Mouse (Mus musculus) CH12.LX (cell line): ENCODE data around the gene Sdccag8. TPM values are rescaled to one million over a fixed set of nuclear protein-coding genes. Genes with fewer than 3 reads are reported as not detected.

Experiments
- DNase-seq: peaks from one replicate; pipeline ENCODE4 v3.0.0-alpha.2; 2013; ENCODE audit errors: extremely low read depth
- H3K27ac ChIP-seq: 2 replicates; pipeline ENCODE4 v1.5.1; 2012; ENCODE audit warnings: low read depth, mild to moderate bottlenecking, control low read depth, moderate library complexity; ENCODE audit not compliant: insufficient read depth
- H3K27me3 ChIP-seq: replicated peaks from 2 replicates; pipeline ENCODE3; 2012; ENCODE audit warnings: inconsistent platforms
- H3K36me3 ChIP-seq, 2 experiments: replicated peaks in 1 of 2; 2 replicates each; pipeline versions ENCODE3 to v1.6.1; 2012; ENCODE audit warnings: inconsistent platforms in 1 of 2, low read length in 1 of 2, mild to moderate bottlenecking in 1 of 2, mixed read lengths in 1 of 2, moderate library complexity in 1 of 2; ENCODE audit not compliant: control insufficient read depth in 1 of 2, insufficient read depth in 1 of 2
- H3K4me1 ChIP-seq, 2 experiments: 2 replicates each; pipeline ENCODE4 v1.6.1; 2012; ENCODE audit warnings: inconsistent platforms in 1 of 2, moderate library complexity in 1 of 2; ENCODE audit not compliant: insufficient read depth in 2 of 2, control insufficient read depth in 1 of 2
- H3K4me2 ChIP-seq: 2 replicates; pipeline ENCODE4 v1.6.1; 2012; ENCODE audit warnings: low read depth, mild to moderate bottlenecking, control low read depth; ENCODE audit not compliant: poor library complexity, insufficient read depth, severe bottlenecking
- H3K4me3 ChIP-seq, 3 experiments: fragments of 150-350 bp in 1 of 3; sonication (generic) in 1 of 3; replicated peaks in 1 of 3; 2 replicates each; pipeline versions ENCODE3 to v1.5.1; 2011 to 2012; ENCODE audit warnings: low read depth in 2 of 3, low read length in 2 of 3, mild to moderate bottlenecking in 2 of 3, moderate library complexity in 2 of 3, control low read depth in 1 of 3, improper control_type of control experiment in 1 of 3, inconsistent platforms in 1 of 3, mixed read lengths in 1 of 3; ENCODE audit not compliant: poor library complexity in 1 of 3
- H3K79me2 ChIP-seq: replicated peaks from 2 replicates; pipeline ENCODE4 v1.6.1; 2012; ENCODE audit warnings: mild to moderate bottlenecking, moderate library complexity; ENCODE audit not compliant: control insufficient read depth, poor library complexity, insufficient read depth, severe bottlenecking; ENCODE audit errors: extremely low read depth
- H3K9ac ChIP-seq: 2 replicates; pipeline ENCODE4 v1.6.1; 2012; ENCODE audit warnings: low read depth, mild to moderate bottlenecking, control low read depth, moderate library complexity; ENCODE audit not compliant: insufficient read depth
- H3K9me3 ChIP-seq: replicated peaks from 2 replicates; pipeline ENCODE3; 2012; ENCODE audit warnings: low read length, inconsistent platforms, mixed read lengths
- BHLHE40 ChIP-seq: IDR thresholded peaks from 2 replicates; pipeline ENCODE4 v1.6.1; 2011; ENCODE audit warnings: mild to moderate bottlenecking, low read depth, low read length, improper control_type of control experiment
- CHD2 ChIP-seq: IDR thresholded peaks from 2 replicates; pipeline ENCODE4 v1.6.1; 2011; ENCODE audit warnings: low read length, improper control_type of control experiment
- ELF1 ChIP-seq: IDR thresholded peaks from 2 replicates; pipeline ENCODE4 v1.6.1; 2014; ENCODE audit warnings: low read depth, mild to moderate bottlenecking, inconsistent platforms, low read length, improper control_type of control experiment
- IRF4 ChIP-seq: IDR thresholded peaks from 2 replicates; pipeline ENCODE4 v1.6.1; 2014; ENCODE audit warnings: low read depth, mild to moderate bottlenecking, inconsistent platforms, low read length, improper control_type of control experiment
- JUND ChIP-seq: conservative IDR thresholded peaks from 2 replicates; pipeline ENCODE4 v1.6.1; 2011; ENCODE audit warnings: low read depth, low read length, improper control_type of control experiment
- MAFK ChIP-seq: IDR thresholded peaks from 2 replicates; pipeline ENCODE4 v1.6.1; 2011; ENCODE audit warnings: low read length, improper control_type of control experiment; ENCODE audit not compliant: insufficient replicate concordance
- MEF2A ChIP-seq: IDR thresholded peaks from 2 replicates; pipeline ENCODE4 v1.6.1; 2014; ENCODE audit warnings: low read depth, mild to moderate bottlenecking, inconsistent platforms, low read length, improper control_type of control experiment, borderline replicate concordance
- MXI1 ChIP-seq: IDR thresholded peaks from 2 replicates; pipeline ENCODE4 v1.6.1; 2011; ENCODE audit warnings: mild to moderate bottlenecking, low read depth, low read length, improper control_type of control experiment
- RCOR1 ChIP-seq: conservative IDR thresholded peaks from 2 replicates; pipeline ENCODE4 v1.6.1; 2012; ENCODE audit warnings: low read depth, mild to moderate bottlenecking, inconsistent platforms, low read length, improper control_type of control experiment
- SMC3 ChIP-seq: IDR thresholded peaks from 2 replicates; pipeline ENCODE4 v1.6.1; 2011; ENCODE audit warnings: low read depth, low read length, improper control_type of control experiment
- TCF12 ChIP-seq: IDR thresholded peaks from 2 replicates; pipeline ENCODE4 v1.6.1; 2014; ENCODE audit warnings: low read depth, mild to moderate bottlenecking, inconsistent platforms, low read length, improper control_type of control experiment
- UBTF ChIP-seq: IDR thresholded peaks from 2 replicates; pipeline ENCODE4 v1.6.1; 2012; ENCODE audit warnings: low read depth, mild to moderate bottlenecking, inconsistent platforms, low read length, improper control_type of control experiment, moderate library complexity
- USF1 ChIP-seq: IDR thresholded peaks from 2 replicates; pipeline ENCODE4 v1.6.1; 2014; ENCODE audit warnings: low read depth, mild to moderate bottlenecking, inconsistent platforms, low read length, improper control_type of control experiment
- ZNF384 ChIP-seq: IDR thresholded peaks from 2 replicates; pipeline ENCODE4 v1.6.1; 2012; ENCODE audit warnings: low read depth, low read length, improper control_type of control experiment, inconsistent platforms
- dilution Hi-C: fragments of 300-500 bp; cut with MboI; formaldehyde crosslinking; loops from 2 replicates; pipeline ENCODE4 v1.14.3; 2020; ENCODE audit warnings: low sequenced_read_pairs; ENCODE audit not compliant: extremely low pct_unique_long_range_greater_than_20kb, extremely low pct_ligation_motif_present
- in situ Hi-C: fragments of 300-500 bp; cut with MboI; formaldehyde crosslinking; loops from 3 replicates; pipeline ENCODE4 v1.14.3; 2019; ENCODE audit warnings: low sequenced_read_pairs, low pct_ligation_motif_present, low pct_unique_long_range_greater_than_20kb, mixed read lengths
- polyA plus RNA-seq: library from polyadenylated mRNA; unstranded; fragments of >175 nt; gene quantifications from 2 replicates; pipeline ENCODE4 v1.2.1, GENCODE M21; 2012; ENCODE audit warnings: low read depth; ENCODE audit not compliant: insufficient read length
- total RNA-seq, 2 experiments: library from RNA; depleted of rRNA; stranded (reverse); fragments of 300-350 nt in 1 of 2; fragments of >200 nt in 1 of 2; gene quantifications; 2 replicates each; pipeline ENCODE4 v1.2.3; 2012 to 2014

Gene Sdccag8
- total and polyA plus RNA-seq, 3 experiments: 10.7 to 18.7 (median 10.9) TPM

GRCm38 (mm10) chr1:177030669-177031068 lies 216.2 kb downstream of the Sdccag8 start:
- DNase-seq: no peak
- no peak overlapping the region for H3K27ac ChIP-seq
- H3K4me1 ChIP-seq: no peaks in the 10 kb centered on the region
- dilution Hi-C loops (no loop called here), in situ Hi-C loops (no loop called here)
- no peaks in the 10 kb centered on the region for H3K9me3 ChIP-seq
- no peaks in the 10 kb centered on the region for H3K27me3 ChIP-seq
- no peaks in the 10 kb centered on the region for H3K79me2 ChIP-seq
- H3K4me2 ChIP-seq: no peak overlapping the region
- H3K9ac ChIP-seq: no peak overlapping the region
- H3K4me3 ChIP-seq: no peak overlapping the region
- no peaks in the 10 kb centered on the region for H3K36me3 ChIP-seq
- TF ChIP-seq MAFK (no peak), IRF4 (no peak), TCF12 (no peak), SMC3 (no peak), UBTF (no peak), RCOR1 (no peak), ELF1 (no peak), JUND (no peak), MXI1 (no peak), BHLHE40 (no peak)

- H3K9me3 ChIP-seq: no peaks in the 10 kb centered on the region
- in situ Hi-C loops: no loop called here
- no peak overlapping the region for H3K4me3 ChIP-seq
- TF ChIP-seq ZNF384: no peak
- no peak for TF ChIP-seq USF1
- TF ChIP-seq BHLHE40: no peak
- TF ChIP-seq MEF2A: no peak
- no peak for TF ChIP-seq CHD2
- dilution Hi-C loops: no loop called here
- no peak overlapping the region for H3K9ac ChIP-seq
- H3K27me3 ChIP-seq: no peaks in the 10 kb centered on the region
- H3K27ac ChIP-seq: no peak overlapping the region
- no peak overlapping the region for H3K4me2 ChIP-seq
- H3K79me2 ChIP-seq: no peaks in the 10 kb centered on the region
- H3K4me1 ChIP-seq: no peaks in the 10 kb centered on the region
- no peaks in the 10 kb centered on the region for H3K36me3 ChIP-seq
- DNase-seq: no peak
Measured at GRCm38 (mm10) chr1:177031196-177031595, 216.7 kb downstream of the Sdccag8 start.

GRCm38 (mm10) chr1:177032233-177032632 lies 217.8 kb downstream of the Sdccag8 start:
- Histone ChIP-seq H3K4me2 (no peak overlapping the region), H3K9ac (no peak overlapping the region), H3K9me3 (no peaks in the 10 kb centered on the region), H3K27me3 (no peaks in the 10 kb centered on the region), H3K4me1 (no peaks in the 10 kb centered on the region), H3K36me3 (no peaks in the 10 kb centered on the region), H3K79me2 (no peaks in the 10 kb centered on the region), H3K4me3 (no peak overlapping the region), H3K27ac (no peak overlapping the region)
- no peak for TF ChIP-seq IRF4
- in situ Hi-C loops: no loop called here
- no peak for DNase-seq
- dilution Hi-C loops: no loop called here
